ENCODE assay signal across 11 mouse cellular contexts in the genomic region with DNA sequence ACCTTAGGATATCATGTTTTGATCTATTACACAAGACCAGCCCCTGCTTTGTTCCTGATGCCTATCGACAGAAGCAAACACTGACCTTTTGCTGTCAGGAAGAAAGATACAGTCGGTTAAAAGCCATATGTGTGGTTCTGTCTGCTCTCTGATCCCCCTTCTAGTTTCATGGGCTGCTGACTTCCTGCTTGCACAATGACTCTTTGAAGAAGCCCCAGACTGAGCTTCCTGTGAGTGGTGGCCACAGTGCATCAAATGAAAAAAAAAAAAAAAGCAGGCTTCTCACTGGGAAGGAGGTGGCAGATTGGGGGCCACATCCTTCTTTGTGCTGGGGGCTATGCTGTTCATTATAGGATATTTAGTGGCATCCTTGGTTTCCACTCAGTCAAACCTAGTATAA.
A peak's percentile ranks its signal among the peaks of the same experiment; 100 is the strongest.
DNase-seq lines count a peak whose midpoint lies in the region.
"Had no signal": no experiment of that assay in that cellular context is flagged by ENCODE, and none has a peak within 500 bp of the region (broad histone marks: within the 10 kb centered on the region; RNA-seq: fewer than 3 reads in every experiment).

No protein-coding gene starts in this region.

- peak; percentile 43 for DNase-seq in layer of hippocampus, adult 9-11 months
- DNase-seq in layer of hippocampus, adult 8-10 months (ENCODE audit: low spot score in 2 of 2) = no peak
- peak; percentile 21 to 40 for DNase-seq in CD8-positive naive resting alpha-beta T cell, adult 2 months (ENCODE audit: low read depth in 2 of 2, low spot score in 2 of 2)
- peak; percentile 76 for DNase-seq in induced T-regulatory cell, adult 2 months (ENCODE audit: low read depth)
- DNase-seq in thymus, postnatal 0 days (ENCODE audit: low spot score) = peak; percentile 63
- DNase-seq in frontal cortex, adult 2 months (ENCODE audit: extremely low spot score in 1 of 2, low spot score in 1 of 2) = no peak
- no peak for DNase-seq in embryo, embryonic 10 days (ENCODE audit: low spot score)
- DNase-seq in retina, embryonic 14.5 days (ENCODE audit: low spot score) = no peak
- DNase-seq: kidney, postnatal 4 days; lung, adult 2 months; midbrain, embryonic 14.5 days had no signal

Comparison
In these comparisons a context has a peak if more than half of its experiments do, and no peak if none do; other contexts are left out.
1. DNase-seq: peak in layer of hippocampus, adult 9-11 months (single experiment), CD8-positive naive resting alpha-beta T cell, adult 2 months (2 of 2), induced T-regulatory cell, adult 2 months (single experiment) and thymus, postnatal 0 days (single experiment); none in layer of hippocampus, adult 8-10 months (0 of 2), frontal cortex, adult 2 months (0 of 2), embryo, embryonic 10 days (single experiment) and retina, embryonic 14.5 days (single experiment).